Mouse (Mus musculus): ENCODE results near the gene Rasl10b. TPM values are rescaled to one million over a fixed set of nuclear protein-coding genes. Genes with fewer than 3 reads are reported as not detected.

The Rasl10b gene
- total RNA-seq, 2 experiments from 2014 or later: 0.23 TPM; not detected in 1

GRCm38 (mm10) chr11:83457257-83457656, 48.3 kb downstream of the Rasl10b start:
- no peak for ATAC-seq (replicated peaks; ENCODE audit: low FRiP score, poor library complexity, severe bottlenecking)

- no peak for ATAC-seq (replicated peaks; ENCODE audit: low FRiP score, poor library complexity, severe bottlenecking)
These were observed 49.1 kb downstream of the Rasl10b start for GRCm38 (mm10) chr11:83457912-83458601.

DNA sequence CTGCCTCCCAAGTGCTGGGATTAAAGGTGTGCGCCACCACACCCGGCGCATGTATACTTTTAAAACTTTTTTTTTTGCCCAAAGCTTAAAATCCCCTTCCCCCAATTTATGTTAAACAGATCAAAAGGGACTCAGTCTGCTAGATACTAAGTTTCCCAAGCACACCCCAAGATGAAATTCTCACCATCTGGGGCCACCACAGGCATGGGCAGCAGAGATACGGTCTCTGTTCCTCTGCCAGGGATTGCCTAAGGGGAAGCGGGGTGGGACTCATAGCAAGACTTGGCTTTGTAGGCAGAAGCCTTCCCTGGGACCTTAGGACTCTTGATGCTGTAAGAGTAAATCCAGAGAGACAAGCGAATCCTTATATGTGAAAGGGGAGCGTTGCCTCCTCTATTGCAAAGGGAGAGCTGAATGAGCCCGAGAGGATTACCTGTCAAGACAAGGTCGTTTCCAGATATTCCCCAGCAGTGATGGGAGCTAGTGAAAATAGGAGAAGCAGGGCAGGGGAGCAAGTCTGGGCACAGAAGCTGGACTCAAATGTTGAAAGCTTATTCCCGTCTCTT, 52.6 kb downstream of the Rasl10b start:
- ATAC-seq (replicated peaks; ENCODE audit: low FRiP score, poor library complexity, severe bottlenecking): no peak

- no peak for ATAC-seq (replicated peaks; ENCODE audit: low FRiP score, poor library complexity, severe bottlenecking)
These were observed 53.8 kb downstream of the Rasl10b start, which contains the start of gene Mmp28 for GRCm38 (mm10) chr11:83462711-83463244. Gene Mmp28 (minus strand): TSS chr11:83463071.

GRCm38 (mm10) chr11:83465976-83466375, 57.0 kb downstream of the Rasl10b start:
- ATAC-seq (replicated peaks; ENCODE audit: low FRiP score, poor library complexity, severe bottlenecking): no peak

- no peak for ATAC-seq (replicated peaks; ENCODE audit: low FRiP score, poor library complexity, severe bottlenecking)
These were observed 58.2 kb downstream of the Rasl10b start for GRCm38 (mm10) chr11:83467120-83467652.

DNA sequence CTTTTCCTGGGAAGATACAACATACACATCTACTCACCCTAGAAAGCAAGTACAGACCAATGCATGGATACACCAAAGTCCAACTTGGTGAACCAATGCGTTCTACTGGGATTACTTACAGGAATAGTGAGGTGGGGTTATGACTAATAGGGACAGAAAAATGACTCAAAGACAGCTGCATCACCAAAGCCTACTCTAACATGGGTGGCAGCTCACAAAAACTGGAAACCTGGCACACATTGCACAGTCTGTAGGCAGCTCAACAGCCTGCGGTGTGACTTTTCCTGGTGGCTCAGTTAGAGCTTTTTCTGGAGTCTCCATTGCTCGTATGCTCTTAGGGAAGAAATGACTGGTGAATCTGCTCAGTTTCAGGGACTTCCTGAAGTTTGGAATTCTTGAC, 59.8 kb downstream of the Rasl10b start:
- no peak for ATAC-seq (replicated peaks; ENCODE audit: low FRiP score, poor library complexity, severe bottlenecking)

Other genes starting within 250 kb of the Rasl10b start
- gene Slfn4, start 234.0 kb upstream of the Rasl10b start, total RNA-seq (2015; ENCODE audit: low replicate concordance): 21.3 and 75.9 TPM in 2 replicates
- 4.2 and 12.1 TPM in 2 replicates for gene Slfn4, start 234.0 kb upstream of the Rasl10b start, total RNA-seq (2017; ENCODE audit: low replicate concordance)
- gene Slfn3, start 217.8 kb upstream of the Rasl10b start, total RNA-seq (2015; ENCODE audit: low replicate concordance): 5.0 and 19.3 TPM in 2 replicates
- 12.3 and 35.9 TPM in 2 replicates for gene Slfn3, start 217.8 kb upstream of the Rasl10b start, total RNA-seq (2017; ENCODE audit: low replicate concordance)
- gene Slfn14, start 122.4 kb upstream of the Rasl10b start, total RNA-seq (2015; ENCODE audit: low replicate concordance): 86.4 and 88.3 TPM in 2 replicates
- gene Slfn14, start 122.4 kb upstream of the Rasl10b start, total RNA-seq (2017; ENCODE audit: low replicate concordance): 93.6 and 106 TPM in 2 replicates
- 42.3 and 43.6 TPM in 2 replicates for gene Ap2b1, start 110.1 kb upstream of the Rasl10b start, total RNA-seq (2015; ENCODE audit: low replicate concordance)
- gene Ap2b1, start 110.1 kb upstream of the Rasl10b start, total RNA-seq (2017; ENCODE audit: low replicate concordance): 49.8 and 49.9 TPM in 2 replicates
- gene Pex12, start 106.6 kb upstream of the Rasl10b start, total RNA-seq (2015; ENCODE audit: low replicate concordance): 1.1 and 2.5 TPM in 2 replicates
- 2.2 TPM in 1 of 2 replicates, not detected in the other for gene Pex12, start 106.6 kb upstream of the Rasl10b start, total RNA-seq (2017; ENCODE audit: low replicate concordance)
- not detected in 2 replicates for gene Gas2l2, start 20.3 kb downstream of the Rasl10b start, total RNA-seq (2015; ENCODE audit: low replicate concordance)
- not detected in 2 replicates for gene Gas2l2, start 20.3 kb downstream of the Rasl10b start, total RNA-seq (2017; ENCODE audit: low replicate concordance)
- gene 1700020L24Rik, start 28.5 kb downstream of the Rasl10b start, total RNA-seq (2015; ENCODE audit: low replicate concordance): 12.3 TPM in 1 of 2 replicates, not detected in the other
- gene 1700020L24Rik, start 28.5 kb downstream of the Rasl10b start, total RNA-seq (2017; ENCODE audit: low replicate concordance): 4.0 and 4.7 TPM in 2 replicates
- gene Mmp28, start 53.9 kb downstream of the Rasl10b start, total RNA-seq (2015; ENCODE audit: low replicate concordance): not detected in 2 replicates
- 1.7 TPM in 1 of 2 replicates, not detected in the other for gene Mmp28, start 53.9 kb downstream of the Rasl10b start, total RNA-seq (2017; ENCODE audit: low replicate concordance)
- 47.2 and 59.5 TPM in 2 replicates for gene Taf15, start 63.9 kb downstream of the Rasl10b start, total RNA-seq (2015; ENCODE audit: low replicate concordance)
- gene Taf15, start 63.9 kb downstream of the Rasl10b start, total RNA-seq (2017; ENCODE audit: low replicate concordance): 50.6 and 95.9 TPM in 2 replicates
- not detected in 2 replicates for gene Heatr9, start 113.0 kb downstream of the Rasl10b start, total RNA-seq (2015; ENCODE audit: low replicate concordance)
- gene Heatr9, start 113.0 kb downstream of the Rasl10b start, total RNA-seq (2017; ENCODE audit: low replicate concordance): 0.26 TPM in 1 of 2 replicates, not detected in the other
- gene Ccl5, start 121.4 kb downstream of the Rasl10b start, total RNA-seq (2015; ENCODE audit: low replicate concordance): 11.5 and 25.6 TPM in 2 replicates
- 4.6 TPM in 1 of 2 replicates, not detected in the other for gene Ccl5, start 121.4 kb downstream of the Rasl10b start, total RNA-seq (2017; ENCODE audit: low replicate concordance)
- gene Ccl9, start 169.5 kb downstream of the Rasl10b start, total RNA-seq (2015; ENCODE audit: low replicate concordance): 28.1 and 34.2 TPM in 2 replicates
- 7.1 and 35.4 TPM in 2 replicates for gene Ccl9, start 169.5 kb downstream of the Rasl10b start, total RNA-seq (2017; ENCODE audit: low replicate concordance)
- 55.5 and 74.2 TPM in 2 replicates for gene Ccl6, start 183.9 kb downstream of the Rasl10b start, total RNA-seq (2015; ENCODE audit: low replicate concordance)
- 24.0 and 25.2 TPM in 2 replicates for gene Ccl6, start 183.9 kb downstream of the Rasl10b start, total RNA-seq (2017; ENCODE audit: low replicate concordance)
- gene Rpl9-ps1, start 236.5 kb downstream of the Rasl10b start, total RNA-seq (2015; ENCODE audit: low replicate concordance): not detected in 2 replicates
- not detected in 2 replicates for gene Rpl9-ps1, start 236.5 kb downstream of the Rasl10b start, total RNA-seq (2017; ENCODE audit: low replicate concordance)
- gene Ccl3, start 240.2 kb downstream of the Rasl10b start, total RNA-seq (2015; ENCODE audit: low replicate concordance): 34.6 and 35.2 TPM in 2 replicates
- gene Ccl3, start 240.2 kb downstream of the Rasl10b start, total RNA-seq (2017; ENCODE audit: low replicate concordance): 16.3 and 19.1 TPM in 2 replicates